Mouse (Mus musculus) layer of hippocampus, postnatal 25 days (tissue): Measurements from ENCODE around the gene S100a13. TPM values are rescaled to one million over a fixed set of nuclear protein-coding genes. Genes with fewer than 3 reads are reported as not detected.
A peak's percentile ranks its signal among the peaks of the same experiment; 100 is the strongest.

Experiments
- DNase-seq, 2 experiments: peaks; one replicate each; pipeline ENCODE4 v3.0.0; 2022; ENCODE audit warnings: mixed read lengths in 2 of 2, low spot score in 1 of 2; ENCODE audit errors: extremely low spot score in 1 of 2
- total RNA-seq, 2 experiments: library from RNA; stranded (reverse); gene quantifications; 2 replicates each; pipeline ENCODE4 v1.2.3; 2021

Gene S100a13
- total RNA-seq, 2 experiments from 2014 or later = 22.6 to 27.6 TPM

DNA sequence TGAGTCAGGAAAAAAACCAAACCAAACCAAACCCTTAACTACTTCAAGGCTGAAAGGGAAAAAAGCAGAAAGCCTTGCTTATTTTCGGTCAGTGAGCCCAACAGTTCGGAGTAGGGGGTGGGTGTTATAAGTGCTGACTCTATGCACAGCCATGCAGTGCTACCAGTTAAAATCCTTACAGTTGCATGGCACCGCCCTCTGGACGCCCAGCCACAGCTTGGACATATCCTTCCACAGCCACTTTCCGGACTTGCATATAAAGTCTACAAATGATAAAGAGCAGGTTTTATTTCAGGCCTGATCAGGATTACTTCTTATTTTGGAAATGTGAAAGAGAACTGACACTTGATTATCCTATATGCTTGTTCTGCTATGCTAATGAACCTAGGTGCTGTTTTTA, 9.0 kb upstream of the S100a13 start:
- no peak for DNase-seq

DNA sequence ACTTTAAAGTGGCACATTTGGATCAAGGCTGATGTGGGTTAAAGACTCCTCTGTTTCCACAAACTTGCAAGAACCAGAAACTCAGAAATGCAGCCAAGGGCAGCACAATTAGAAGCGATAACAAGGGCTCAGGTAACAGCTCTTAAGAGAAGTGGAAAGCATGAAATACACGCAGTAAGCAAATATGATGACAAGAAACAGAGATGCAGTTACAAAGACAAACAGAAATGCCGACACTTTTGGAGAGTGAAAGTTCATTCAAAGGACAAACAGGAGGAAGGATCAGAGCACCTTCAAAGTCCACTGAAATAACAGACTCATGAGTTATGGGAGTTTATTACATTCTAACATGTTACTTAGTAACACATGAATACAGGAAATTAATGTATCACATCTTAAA, 7.9 kb upstream of the S100a13 start:
- no peak for DNase-seq

DNA sequence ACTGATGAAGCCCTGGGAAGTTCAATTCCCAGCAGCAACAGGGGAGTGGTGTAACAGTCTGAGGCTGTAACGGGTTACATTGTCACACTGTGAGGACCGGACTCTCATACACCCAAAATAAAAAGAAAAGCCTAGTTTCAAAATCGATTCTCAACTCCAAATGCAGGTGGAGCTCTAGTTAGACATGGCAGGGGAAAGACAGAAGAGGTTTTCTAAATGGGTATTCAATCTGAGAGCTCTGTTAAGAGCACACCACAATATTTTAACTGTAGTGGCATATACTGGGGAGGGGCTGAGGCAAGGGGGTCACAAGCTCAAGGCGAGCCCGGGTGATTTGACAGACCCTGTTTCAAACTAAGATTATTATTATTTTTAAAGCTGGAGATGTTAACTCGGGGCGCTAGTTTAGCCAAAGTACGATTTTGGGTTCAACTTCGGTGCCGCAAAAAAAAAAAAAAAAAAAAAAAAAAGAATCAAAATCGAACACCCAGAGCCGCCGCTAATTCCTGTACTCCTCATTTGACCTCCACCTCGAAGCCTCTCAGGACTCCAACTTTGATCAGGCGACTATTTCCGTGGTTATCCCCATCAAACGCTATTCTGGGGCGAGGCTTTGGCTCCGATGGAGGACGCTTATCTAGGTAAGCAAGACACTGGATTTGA, 5.8 kb upstream of the S100a13 start:
- no peak for DNase-seq

DNA sequence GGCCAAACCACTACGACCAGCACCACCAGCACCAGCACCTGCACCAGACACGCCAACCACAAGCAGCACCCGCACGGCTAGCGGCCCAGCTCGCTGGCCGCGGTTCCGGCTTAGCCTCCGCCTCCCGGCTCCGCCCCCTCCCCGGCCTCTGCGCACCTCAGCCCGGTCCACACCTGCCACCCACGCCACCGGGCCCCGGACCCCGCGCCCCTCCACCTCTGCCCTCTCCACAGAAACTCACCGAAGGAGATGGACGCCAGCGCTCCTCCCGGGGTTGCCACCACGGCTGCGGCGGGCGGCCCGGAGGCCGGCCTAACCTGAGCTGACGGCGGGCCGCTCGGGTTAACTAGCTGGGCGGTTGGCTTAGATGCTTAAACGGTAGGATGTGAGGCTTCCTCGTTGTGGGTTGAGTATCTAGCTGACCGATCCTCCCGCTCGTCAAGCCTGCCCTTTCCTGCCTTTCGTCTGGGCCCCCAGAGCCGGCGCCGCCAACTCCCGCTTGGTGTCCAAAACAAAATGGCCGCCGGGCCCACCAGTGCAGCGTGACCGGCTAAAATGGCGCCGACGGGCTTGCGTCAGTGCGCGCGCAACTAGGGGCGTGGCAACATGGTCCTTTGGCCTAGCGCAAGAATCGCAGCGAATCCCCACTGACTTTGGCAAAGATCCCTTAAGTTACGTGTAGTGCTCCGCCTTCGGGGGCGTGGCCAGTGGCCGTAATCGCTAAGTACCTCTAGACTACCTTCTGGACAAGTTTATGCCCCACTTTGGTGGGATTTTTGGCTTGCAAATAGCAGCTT, 5.1 kb upstream of the S100a13 start, which contains the start of gene Chtop:
Chtop (minus strand) TSS at position 549 of the 797 bp plus-strand sequence.
- peak; percentile 96 to 98 for DNase-seq

DNA sequence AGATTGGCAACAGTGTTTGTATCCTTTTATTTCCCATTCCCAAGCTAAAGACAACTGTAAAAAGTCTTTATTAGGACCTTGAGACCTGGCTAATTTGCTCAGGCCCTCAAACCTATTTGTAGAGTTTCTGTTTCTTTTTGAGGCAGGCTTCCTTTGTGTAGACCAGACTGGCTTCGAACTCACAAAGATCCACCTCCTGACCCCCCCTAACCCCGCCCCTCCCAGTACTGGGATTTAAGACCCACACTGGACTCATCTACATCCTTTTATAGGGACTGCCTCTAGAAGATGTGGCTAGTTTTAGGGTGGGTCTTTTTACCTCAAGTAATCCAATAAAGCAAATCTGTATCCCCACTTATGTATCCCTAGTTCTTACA, 4.5 kb upstream of the S100a13 start:
- no peak for DNase-seq

DNA sequence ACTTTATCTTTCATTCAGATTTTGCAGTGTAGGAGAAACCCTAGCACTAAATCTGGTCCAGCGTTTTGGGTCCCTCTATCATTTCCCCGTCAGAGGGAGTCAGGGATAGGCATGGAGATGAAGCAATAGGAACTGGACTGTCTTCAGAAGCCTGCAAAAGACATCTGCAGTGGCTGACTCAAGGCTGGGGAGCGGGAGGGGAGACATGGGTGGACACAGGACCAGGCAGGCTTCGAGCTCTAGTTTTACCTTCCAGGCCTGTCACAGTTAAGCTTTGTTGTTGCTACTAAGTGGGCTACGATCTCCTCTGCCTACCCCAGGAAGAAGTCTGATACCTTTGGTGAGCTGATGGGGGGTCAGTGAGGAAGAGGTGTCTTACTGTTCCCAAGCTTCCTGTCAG, 2.0 kb upstream of the S100a13 start:
- no peak for DNase-seq

DNA sequence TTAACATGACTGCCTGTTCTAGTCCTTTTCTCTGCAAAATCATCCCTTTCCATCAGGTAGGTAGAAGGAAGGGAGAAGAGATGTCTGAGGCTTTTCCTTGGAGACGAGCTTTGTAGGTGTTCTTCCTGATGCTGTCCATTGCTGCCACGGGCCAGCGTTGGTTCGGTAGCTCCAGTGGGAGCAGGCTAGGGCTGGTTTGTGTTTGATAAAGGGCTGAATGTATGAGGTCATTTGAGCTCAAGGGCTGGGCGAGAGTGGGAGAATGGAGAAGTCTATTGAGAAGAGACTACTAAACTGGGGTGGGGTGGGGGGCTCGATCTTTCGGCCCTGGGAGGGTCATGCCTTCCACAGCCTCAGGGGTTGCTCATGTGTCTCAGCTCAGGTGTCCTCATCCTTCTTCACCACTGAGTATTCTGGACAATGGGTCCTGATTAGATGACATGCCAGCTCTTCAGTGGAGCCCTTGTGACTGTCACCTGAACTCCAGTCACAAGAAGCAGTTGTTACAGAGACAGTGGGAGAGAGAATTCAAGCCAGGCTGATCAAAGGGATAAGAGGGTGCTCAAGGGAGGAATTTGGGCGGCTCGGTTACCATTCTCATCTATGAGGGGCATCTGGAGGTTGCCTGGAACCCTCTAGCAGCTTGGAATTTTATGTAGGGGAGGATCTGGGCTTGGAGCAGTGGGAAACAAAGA, 1.1 kb upstream of the S100a13 start:
- DNase-seq = no peak

DNA sequence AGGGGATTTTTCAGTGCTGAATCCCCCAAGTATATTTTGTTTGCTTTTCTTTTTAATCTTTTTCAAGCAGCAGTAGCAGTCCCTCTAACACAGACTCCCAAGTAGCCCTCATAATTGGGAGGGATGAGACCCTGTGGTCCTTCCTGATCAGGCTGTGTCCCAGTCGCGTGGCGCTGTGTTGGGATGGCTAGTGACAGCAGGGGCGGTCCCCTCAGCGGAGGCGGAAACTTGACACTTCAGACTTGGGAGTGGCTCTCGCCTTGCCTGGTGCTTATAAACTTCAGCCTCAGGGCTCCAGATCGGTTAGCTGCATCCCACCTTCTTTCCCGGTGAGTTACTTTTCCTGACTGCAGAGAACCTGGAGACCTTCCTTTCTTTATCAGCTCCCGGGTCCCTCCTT, 456 bp downstream of the S100a13 start:
- DNase-seq = no peak

DNA sequence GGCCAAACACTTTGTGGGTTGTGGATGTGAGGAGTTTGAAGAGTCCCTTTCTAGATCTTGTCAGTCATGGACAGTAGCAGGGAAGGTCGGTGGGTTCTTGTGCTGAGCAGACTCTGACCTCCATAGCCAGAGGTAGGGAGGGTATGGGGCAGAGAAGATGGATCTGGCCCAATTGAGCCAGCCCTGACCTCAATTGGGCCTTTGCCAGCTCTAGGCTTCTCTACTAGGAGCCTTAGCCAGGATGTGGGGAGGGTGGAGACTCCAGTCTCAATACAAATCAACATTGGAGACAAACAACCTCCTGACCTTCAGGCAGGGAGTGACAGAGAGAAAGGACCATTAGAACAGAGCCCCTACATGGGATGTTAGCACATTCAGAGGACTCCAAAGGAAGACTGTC, 1.0 kb downstream of the S100a13 start:
- DNase-seq = no peak

DNA sequence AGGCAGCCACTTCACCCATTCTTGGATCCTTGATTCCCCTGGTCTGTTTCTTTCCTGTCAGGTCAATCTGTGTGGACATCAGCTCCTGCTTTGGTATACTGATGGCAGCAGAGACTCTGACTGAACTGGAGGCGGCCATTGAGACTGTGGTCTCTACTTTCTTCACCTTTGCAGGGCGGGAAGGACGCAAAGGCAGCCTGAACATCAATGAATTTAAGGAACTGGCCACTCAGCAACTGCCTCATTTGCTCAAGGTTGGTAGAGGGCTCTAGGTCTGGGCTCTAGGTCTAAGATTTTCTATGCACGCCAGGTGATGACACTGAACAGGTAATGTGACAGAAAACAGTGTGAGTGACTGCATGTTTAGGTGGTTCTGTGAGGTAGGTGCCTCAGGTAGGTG, 1.6 kb downstream of the S100a13 start:
- no peak for DNase-seq

DNA sequence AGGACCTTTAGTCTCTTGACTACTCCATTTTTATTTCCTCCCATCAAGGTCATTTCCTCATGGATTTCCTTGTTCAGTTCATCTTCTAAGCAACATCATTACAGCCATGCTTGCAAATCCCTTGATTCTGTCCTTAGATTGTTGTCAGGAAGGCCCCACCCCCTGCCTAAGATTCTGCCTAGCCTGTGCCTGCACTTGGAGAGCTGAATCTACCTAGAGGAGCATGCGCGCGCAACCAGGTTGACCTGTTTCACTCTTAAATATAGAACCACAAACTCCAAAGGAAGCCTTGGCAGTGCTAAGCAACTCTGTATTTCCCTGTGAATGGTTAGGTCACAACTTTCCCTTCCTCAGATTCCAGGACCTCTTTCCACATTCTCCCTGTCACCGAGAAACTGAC, 3.5 kb downstream of the S100a13 start:
- DNase-seq = no peak

DNA sequence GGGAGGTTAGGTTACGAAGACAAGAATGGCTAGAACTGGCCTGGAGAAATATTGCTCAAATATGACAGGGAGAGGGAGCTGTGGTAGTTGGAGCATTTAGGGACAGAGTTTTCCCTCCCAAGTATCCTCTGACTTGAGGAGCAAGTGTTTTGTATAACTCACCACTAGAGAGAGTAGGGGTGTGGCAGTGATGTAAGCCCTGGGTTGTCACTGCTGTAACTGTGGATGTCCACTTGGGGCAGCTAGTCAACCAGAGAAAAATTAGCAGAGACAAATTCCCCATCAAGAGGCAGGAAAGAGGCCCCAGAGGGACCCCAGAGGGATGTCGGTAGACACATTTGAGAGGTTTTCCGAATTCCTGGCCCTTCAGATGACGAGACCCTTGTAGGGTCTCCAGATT, 11.2 kb downstream of the S100a13 start:
- DNase-seq = no peak

DNA sequence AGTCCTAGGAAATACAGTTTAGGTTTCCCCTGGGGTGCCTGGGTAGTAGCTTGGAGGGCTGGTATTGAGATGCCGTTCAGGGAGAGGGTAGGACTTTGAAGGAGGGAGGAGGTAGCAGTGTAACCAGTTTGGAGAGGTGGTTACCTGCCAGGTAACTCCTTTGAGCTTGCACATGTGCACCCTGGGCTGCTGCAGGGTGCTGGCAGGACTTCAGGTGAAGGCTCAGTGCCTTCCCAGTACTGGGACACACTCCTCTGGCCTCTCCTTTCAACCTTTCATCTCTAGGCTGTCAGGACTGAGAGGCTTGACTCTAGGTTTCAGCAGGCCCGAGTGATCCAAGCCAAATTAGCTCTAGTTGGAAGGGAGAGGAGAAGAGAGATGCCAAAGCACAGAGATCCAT, 11.8 kb downstream of the S100a13 start:
- no peak for DNase-seq

DNA sequence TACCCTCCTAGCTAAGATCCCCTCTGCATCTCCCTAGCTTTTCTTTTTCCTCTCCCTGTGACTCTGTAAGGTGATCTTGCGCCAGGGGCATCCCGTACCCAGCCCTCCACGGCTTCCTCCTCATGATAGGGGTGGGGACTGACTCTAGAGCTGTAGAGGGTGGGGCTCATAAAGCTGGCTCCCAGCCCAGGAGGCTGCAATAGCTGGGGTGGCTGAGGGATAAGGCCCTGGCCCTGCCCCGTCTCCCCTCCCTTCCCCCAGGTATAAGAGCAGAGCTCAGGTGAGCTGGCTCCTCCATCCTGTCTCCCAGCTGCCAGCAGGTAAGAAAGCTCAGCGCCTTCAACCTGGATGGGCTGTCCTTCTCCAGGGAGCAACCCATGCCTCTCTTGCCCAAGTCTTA, 12.3 kb downstream of the S100a13 start, which contains the start of gene S100a14:
S100a14 (plus strand) TSS at position 277 of the 400 bp plus-strand sequence.
- no peak for DNase-seq

DNA sequence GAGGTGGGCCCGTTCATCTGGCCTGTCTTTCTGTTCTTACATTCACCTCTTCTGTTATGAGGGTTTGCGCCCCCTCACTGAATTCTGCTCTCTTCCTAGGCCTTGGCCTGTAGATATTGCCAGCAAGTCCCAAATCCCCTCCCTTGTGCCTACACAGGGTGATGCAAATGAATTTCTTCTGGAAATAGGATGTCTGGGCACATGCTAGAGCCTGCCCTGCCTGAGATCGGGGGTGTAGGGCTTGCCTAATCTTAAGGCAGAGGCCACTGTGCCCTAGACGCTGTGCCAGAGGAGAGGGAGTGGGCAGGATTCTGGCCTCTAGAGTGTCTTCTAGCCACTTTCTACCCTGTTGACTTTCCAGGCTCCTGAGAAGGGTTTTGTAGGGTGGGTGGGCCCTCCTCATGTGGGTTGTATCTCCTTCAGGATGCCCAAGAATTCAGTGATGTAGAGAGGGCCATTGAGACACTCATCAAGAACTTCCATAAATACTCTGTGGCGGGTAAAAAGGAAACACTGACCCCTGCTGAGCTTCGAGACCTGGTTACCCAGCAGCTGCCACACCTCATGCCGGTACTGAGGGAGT, 13.1 kb downstream of the S100a13 start:
- no peak for DNase-seq

DNA sequence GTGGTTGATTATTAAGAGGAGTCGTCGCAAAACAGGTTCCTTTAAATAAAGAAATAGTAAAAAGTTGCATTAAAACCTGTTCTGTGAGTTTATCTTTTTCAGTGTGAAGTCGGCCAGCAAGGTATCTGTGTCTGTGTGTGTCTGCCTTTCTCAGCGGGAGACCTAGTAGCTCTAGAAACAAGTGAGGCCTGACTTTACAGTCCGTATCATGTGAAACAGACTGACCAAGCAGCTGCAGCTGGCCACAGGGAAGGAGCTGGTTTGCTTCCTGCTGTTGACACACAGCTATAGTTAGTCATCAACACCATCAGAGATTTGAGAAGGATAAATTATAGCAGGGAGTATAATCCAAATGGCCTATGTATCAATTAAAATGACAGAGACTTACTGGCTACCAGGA, 17.5 kb downstream of the S100a13 start:
- no peak for DNase-seq

DNA sequence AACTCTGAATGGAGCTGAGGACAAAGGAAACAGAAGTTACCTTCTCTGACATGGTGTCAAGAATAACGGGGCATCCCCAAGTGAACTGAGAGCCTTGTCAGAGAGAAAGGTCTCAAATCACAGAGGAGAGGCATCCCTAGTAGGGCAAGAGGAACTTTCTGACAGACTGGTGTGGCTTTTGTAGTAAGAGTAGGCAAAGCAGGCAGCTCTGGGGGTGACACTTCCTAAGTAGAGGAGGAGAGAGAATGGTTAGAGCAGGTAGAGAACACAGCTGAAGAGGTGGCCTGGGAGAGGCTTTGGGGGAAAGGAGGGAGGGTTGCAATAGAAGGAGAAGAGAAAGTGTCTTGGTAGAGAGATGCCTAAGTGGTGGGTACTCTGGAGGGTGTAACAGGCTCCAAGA, 21.2 kb downstream of the S100a13 start:
- no peak for DNase-seq

DNA sequence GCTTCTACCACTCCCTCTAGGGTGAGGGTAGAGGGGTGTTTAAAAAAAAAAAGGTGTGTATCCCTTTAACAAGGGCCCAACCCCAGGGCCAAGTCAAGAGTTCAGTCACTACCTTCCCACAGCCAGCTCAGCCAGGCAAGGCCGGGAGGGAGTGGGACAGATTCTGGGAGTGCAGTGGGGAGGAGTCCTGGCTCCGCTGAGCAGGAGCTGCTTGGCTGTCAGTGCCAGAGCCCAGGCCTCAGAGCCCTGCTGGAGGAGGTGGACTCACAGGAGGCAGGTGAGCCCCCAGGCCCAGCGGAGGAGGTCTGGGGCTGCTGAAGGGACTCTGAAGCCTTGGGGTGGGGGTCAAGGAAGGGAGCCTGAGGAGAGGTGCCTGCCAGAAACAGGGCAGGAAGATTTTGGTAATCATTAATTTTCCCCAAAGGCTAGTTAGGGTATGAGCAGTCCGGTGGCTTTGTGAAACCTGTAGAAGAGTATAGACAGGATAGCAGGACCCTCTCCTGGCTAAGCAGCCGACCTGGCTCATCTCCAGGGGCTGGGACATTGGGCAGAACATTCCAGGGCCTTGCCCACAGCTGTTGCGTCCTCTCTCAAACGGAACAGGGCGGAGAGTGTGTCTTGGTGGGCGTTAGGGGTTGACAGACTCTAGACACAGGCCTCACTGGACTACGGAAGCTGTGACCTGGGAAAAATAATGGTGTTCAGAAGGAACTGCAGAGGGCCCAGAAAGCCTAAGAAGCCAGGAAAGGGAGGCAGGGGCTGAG, 23.1 kb downstream of the S100a13 start, which contains the start of gene S100a16:
S100a16 (plus strand) TSS at position 114 of the 764 bp plus-strand sequence.
- DNase-seq = peak in 1 of 2 experiments; percentile 37

DNA sequence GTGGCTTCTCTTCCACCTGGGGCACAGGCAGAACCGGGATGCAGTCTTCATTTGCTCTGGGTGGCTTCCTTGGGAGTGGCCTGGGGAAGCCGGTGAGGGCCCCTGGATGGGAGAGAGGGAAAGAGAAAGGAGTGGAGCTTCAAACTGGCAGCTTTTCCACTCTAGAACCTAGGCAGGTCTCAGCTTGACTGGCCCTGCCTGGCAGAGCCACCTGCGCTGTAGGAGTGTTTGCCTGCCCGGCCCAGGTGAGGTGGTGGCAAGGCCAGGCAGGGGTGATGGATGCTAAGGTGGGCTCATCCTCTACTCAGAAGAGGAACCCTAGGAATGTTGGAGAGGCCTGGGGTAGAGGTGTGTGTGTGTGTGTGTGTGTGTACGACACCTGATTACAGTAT, 23.7 kb downstream of the S100a13 start:
- no peak for DNase-seq

DNA sequence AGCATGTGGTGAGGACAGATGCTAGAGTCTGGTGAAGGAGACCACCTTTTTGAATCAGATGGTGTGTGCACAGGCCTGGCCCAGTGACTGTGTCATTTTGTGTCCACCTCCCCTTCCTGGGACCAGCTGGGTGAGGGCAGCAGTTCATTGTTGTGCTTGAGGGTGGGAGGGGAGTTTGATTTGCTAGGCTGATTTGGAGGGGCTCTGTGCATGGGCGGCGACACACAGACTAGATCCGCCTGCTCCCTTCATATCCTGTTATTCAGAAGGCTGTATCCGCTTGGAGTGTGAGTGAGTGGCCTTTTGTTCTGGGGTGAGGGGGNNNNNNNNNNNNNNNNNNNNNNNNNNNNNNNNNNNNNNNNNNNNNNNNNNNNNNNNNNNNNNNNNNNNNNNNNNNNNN, 26.7 kb downstream of the S100a13 start:
- no peak for DNase-seq
